Mouse (Mus musculus) G1E-ER4 (cell line): Measurements from ENCODE around the gene Rrp36. TPM values are rescaled to one million over a fixed set of nuclear protein-coding genes. Genes with fewer than 3 reads are reported as not detected.

Experiments used
- GATA1 ChIP-seq: IDR thresholded peaks from one replicate; pipeline ENCODE4 v1.8.0; 2012; ENCODE audit warnings: low read length, inconsistent platforms
- polyA plus RNA-seq: library from polyadenylated mRNA; stranded (reverse); fragments of >175 nt; gene quantifications from 2 replicates; pipeline ENCODE4 v1.2.3, GENCODE M21; 2012

Gene Rrp36
- 38.5 and 49.7 TPM in 2 replicates for polyA plus RNA-seq

DNA sequence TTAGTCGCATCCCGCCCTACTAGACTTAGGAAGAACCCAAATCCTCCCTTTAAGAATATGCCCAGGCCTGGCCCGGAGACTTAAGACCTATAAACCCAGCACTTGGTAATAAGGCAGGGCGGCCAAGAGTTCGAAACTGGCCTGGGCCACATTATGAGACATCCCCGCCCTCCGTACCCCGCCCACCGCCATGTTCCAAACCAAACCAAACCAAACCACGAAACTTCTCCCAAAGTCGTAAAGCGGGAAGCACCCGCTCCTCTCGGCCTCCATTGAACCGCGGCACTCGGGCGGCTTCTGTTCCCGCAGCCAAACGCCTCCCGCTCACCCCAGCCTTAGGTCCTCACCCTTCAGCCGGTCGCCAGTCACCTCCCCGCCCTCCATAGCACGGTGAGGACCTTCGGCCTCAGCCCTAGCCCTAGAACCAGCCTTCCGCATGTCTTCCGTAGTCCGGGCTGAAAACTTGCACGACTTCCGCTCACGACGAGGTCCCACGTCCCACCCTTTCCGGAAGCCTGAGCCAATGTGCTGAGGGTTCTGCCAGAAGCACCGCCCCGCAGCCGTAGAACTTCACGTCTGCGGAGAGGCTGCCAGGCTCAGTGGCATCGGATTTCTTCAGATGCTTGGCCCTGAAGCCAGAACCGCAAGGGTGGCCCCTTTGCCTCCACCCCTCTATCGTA lies at the start of gene Rrp36:
Gene Rrp36 (minus strand): TSS at position 503 of the 680 bp plus-strand sequence.
- no peak for TF ChIP-seq GATA1

DNA sequence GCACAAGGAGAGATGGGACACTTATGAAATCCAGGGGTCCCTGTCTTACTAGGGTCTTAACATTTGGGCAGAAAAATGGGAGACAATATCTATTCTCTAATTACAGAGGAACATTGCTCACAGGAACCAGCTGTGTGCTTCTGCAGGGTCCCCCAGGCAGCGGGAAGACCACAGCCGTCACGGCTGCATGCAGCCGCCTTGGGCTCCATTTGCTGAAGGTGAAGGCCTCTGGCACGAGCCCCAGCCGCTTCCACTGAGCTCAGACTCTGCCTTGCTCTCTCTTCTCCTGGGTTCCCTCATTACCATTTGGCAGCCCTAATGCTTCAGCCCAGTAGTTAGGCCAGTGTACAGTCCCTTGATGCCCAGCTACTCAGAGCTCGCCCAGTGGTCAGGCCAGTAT lies 46.9 kb upstream of the Rrp36 start:
- no peak for TF ChIP-seq GATA1

DNA sequence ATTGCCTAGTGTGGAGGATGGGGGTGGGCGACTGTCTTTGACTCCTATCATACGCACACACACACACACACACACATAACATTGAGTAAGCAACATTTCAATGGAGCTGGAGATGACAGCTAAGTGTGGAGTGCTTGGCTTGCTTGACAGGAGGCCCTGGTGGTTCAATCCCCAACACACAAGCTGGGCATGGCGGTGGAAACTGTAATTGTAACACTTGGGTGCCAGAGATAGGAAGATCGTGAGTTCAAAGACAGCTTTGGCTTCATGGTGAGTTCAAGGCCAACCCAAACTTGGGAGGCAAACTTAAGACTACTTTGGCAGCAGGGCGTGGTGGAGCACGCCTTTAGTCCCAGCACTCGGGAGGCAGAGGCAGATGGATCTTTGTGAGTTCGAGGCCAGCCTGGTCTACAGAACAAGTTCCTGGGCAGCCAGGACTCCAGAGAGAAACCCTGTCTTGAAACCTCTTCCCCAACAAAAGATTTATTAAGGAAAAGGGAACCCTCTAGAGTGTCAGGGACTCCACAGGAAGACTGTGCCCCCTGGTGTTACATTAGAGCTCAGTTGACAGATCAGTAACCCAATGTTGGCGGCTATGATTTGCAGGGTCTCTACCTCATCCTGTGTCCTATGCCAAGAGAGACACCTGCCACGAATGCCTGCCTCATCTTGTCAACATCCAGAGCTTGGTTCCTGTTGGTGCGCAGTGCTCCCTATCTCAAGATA lies 40.8 kb upstream of the Rrp36 start:
- no peak for TF ChIP-seq GATA1

- no peak for TF ChIP-seq GATA1
These were observed 39.7 kb upstream of the Rrp36 start for GRCm38 (mm10) chr17:46713849-46714248.

GRCm38 (mm10) chr17:46712442-46712841 lies 38.3 kb upstream of the Rrp36 start:
- TF ChIP-seq GATA1, result no peak

GRCm38 (mm10) chr17:46711612-46712271 lies 37.6 kb upstream of the Rrp36 start:
- no peak for TF ChIP-seq GATA1

GRCm38 (mm10) chr17:46710959-46711597 lies 36.9 kb upstream of the Rrp36 start, which contains the start of gene Pex6:
Gene Pex6 (plus strand): TSS chr17:46711463.
- no peak for TF ChIP-seq GATA1

- TF ChIP-seq GATA1, result no peak
These were observed 32.4 kb upstream of the Rrp36 start for GRCm38 (mm10) chr17:46706375-46707089.

DNA sequence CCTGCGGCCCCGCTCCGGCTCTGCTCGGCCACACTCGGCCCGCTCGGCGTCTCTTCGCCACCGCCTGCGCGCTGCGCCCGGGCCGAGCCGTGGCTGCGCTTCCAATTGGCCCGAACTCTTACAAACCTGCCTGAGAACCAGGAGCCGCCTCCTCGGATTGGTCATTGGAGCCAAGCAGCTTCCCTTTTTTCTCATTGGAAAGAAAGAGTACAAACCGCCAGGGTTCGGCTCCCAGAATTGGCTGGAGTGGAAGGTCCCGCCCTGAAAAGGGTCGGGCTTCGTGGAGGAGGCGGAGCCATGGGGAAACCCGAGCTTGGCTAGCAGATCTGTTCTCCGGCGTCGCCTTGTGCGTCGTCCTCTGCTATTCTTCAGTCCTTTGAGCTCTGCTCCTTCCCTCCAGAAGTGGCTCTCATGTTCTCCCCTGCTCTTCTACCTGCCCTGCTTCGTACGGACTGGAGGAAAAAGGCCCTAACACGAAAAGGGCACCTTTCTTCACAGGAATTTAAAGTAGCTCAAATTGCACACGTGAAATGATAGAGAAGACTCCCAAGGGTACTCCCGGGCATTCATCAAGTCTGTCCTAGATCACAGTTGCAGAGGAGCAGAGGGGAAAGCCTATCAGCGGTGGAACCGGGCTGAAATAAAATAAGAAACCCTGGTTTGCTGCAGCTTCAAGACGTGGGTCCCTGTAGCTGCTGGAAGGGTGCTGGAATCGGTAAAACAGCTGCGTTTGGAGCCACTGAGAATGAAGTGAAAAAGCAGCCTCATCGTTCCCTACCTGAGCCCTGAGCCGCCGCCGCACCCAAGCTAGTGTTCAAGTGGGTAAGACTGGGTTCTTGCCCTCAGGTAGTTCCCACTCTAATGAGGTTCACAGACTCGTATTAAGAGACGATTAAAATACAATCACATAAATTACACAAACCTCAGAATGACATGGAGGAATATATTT lies 31.0 kb upstream of the Rrp36 start, which contains the start of gene Ppp2r5d:
Gene Ppp2r5d (minus strand): TSS at position 225 of the 949 bp plus-strand sequence.
- no peak for TF ChIP-seq GATA1

DNA sequence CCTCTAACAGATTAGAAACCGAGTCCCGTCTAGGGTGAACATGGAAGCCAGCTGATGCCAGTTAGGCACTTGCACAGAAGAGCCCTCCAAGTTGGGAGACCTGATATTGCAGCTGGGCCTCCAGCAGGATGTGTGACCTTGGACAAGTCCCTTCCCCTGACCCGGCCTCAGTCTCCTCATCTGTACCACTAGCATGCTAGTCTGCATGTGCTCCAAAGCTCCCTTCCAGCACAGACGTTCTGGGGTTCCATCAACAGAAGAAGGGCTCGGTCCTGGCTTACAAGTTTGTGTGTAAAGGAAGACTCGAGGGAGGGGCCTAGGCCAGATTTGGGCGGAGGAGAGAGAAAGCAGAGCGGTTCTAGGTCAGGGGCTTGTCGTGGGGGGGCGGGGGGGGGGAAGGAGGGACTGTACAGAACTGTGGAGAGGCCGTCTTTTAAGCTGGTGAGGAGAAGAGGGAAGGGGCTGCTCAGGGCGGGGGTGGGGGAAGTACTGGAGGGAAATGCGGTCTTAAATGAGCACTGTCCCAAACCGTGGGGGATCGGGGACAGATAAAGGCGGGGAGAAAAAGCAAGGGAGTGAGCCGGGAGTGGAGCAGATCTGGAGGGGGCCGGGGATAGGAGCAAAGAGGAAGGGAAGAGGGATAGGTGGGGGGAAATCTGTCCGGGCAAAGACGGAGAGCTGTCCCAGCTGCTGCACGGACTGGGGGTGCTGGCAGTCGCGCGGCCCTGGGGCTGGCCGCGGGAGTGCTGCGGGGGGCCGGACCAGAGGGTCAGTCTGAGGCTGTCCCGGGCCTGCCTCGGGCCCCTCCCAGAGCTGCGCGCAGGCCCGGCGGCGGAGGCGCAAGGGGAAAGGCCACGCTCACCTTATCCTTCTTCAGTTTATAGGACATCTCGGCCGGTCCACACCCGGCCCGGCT lies 30.1 kb upstream of the Rrp36 start:
- no peak for TF ChIP-seq GATA1

DNA sequence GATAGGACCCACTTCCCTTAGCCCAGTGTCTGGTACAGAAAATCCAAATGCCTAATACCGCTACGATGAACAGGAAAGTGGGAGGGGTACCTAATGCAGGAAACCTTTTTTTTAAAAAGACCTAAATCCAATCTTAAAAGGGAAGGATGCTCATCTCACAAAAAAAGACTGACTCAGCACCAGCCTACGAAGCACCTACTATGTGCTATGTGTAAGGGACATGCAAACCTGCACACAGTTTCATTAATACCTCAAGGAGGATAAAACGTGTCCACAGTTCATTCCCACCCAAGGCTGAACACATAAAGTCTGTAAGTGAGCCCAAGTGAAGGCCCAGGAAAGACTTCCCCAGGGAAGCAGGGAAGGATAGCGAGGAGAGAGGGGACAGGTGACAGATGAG lies 28.4 kb upstream of the Rrp36 start:
- TF ChIP-seq GATA1, result no peak

GRCm38 (mm10) chr17:46702100-46702499 lies 27.9 kb upstream of the Rrp36 start:
- no peak for TF ChIP-seq GATA1

DNA sequence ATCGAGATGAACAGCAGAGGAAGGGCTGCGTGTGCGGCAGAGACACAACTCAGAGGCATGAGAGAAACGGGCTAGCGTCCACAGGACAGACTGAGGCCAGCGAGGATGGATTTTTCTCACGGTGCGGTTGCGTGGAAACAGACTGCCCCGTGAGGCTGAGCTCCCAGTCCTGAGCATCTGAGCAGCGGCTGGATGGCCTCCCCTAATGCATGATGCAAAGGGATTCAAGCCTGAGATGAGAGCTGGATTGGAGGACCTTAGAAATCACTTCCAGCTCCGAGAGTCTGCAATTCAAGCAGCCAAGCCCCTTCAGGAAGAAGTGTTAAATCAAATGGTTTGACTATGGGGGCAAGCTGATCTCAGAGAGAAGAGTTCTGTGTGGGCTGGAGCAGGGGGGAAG lies 27.3 kb upstream of the Rrp36 start:
- no peak for TF ChIP-seq GATA1
